Mouse (Mus musculus) hindbrain, embryonic 10.5 days (tissue): Measurements from ENCODE around the gene Tifa. TPM values are rescaled to one million over a fixed set of nuclear protein-coding genes. Genes with fewer than 3 reads are reported as not detected.

ENCODE experiments used
- DNase-seq: peaks from one replicate; pipeline ENCODE4 v3.0.0-alpha.2; 2017; ENCODE audit warnings: low spot score
- H3K27ac ChIP-seq: fragments of 300-500 bp; sonication (generic); 2 replicates; pipeline ENCODE4 v1.5.1; 2016; ENCODE audit warnings: mild to moderate bottlenecking, moderate library complexity
- H3K27me3 ChIP-seq: fragments of 300-500 bp; sonication (generic); 2 replicates; pipeline ENCODE4 v1.6.1; 2016; ENCODE audit warnings: mild to moderate bottlenecking; ENCODE audit not compliant: poor library complexity, insufficient read depth, severe bottlenecking
- H3K36me3 ChIP-seq: fragments of 300-500 bp; sonication (generic); 2 replicates; pipeline ENCODE4 v1.6.1; 2016; ENCODE audit warnings: mild to moderate bottlenecking, moderate library complexity
- H3K4me1 ChIP-seq: fragments of 300-500 bp; sonication (generic); replicated peaks from 2 replicates; pipeline ENCODE4 v1.6.1; 2016; ENCODE audit warnings: mild to moderate bottlenecking
- H3K4me3 ChIP-seq: fragments of 300-500 bp; sonication (generic); 2 replicates; pipeline ENCODE4 v1.5.1; 2016; ENCODE audit warnings: mild to moderate bottlenecking, moderate library complexity
- H3K9me3 ChIP-seq: fragments of 300-500 bp; sonication (generic); 2 replicates; pipeline ENCODE4 v1.6.1; 2016; ENCODE audit warnings: mild to moderate bottlenecking, moderate library complexity
- WGBS: fragments of 180-500 bp; shearing (Covaris S2); methylation state at CpG from one replicate; pipeline ENCODE4 v1.1.7; 2016; 5-methylcytosine and 5-hydroxymethylcytosine counted together
- polyA plus RNA-seq: library from polyadenylated mRNA; unstranded; fragments of >200 nt; fragmentation: Nextera tagmentation; extraction: Ambion mirVana; gene quantifications from 2 replicates; pipeline ENCODE4 v1.2.1, GENCODE M21; 2016

The Tifa gene
- polyA plus RNA-seq, 1 experiment from 2014 or later = 2.0 TPM

DNA sequence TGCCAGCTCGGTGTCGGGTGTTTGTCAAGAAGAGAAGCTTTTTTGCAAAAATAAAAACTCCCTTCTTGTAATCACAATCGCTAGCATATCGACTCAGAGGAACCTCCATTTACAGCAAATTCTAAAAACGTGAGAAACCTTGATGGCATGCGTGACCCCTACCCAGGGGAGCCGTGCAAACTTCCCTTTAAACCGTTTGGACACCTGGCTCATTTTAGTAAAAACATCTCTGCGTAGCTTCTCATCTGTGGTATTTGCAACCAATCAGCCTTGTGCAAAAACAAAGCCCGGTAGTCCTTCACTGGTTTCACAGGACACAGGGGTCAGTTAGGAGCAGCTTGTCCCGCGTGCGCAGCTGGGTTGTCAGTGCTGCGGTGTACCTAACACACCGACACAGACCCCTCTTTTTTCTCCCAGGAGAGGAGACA is 1.5 kb downstream of the Tifa start:
- WGBS = 1% methylated on average over 15 of the region's 15 CpGs
- Histone ChIP-seq H3K27ac (peak overlapping the region; percentile 60; the same call in 1 of the 2 replicates), H3K9me3 (no peaks in the 10 kb centered on the region), H3K4me3 (peak overlapping the region; percentile 70), H3K4me1 (peaks cover 25% of the 10 kb centered on the region), H3K36me3 (no peaks in the 10 kb centered on the region), H3K27me3 (peaks cover 66% of the 10 kb centered on the region)
- DNase-seq = peak; percentile 43

DNA sequence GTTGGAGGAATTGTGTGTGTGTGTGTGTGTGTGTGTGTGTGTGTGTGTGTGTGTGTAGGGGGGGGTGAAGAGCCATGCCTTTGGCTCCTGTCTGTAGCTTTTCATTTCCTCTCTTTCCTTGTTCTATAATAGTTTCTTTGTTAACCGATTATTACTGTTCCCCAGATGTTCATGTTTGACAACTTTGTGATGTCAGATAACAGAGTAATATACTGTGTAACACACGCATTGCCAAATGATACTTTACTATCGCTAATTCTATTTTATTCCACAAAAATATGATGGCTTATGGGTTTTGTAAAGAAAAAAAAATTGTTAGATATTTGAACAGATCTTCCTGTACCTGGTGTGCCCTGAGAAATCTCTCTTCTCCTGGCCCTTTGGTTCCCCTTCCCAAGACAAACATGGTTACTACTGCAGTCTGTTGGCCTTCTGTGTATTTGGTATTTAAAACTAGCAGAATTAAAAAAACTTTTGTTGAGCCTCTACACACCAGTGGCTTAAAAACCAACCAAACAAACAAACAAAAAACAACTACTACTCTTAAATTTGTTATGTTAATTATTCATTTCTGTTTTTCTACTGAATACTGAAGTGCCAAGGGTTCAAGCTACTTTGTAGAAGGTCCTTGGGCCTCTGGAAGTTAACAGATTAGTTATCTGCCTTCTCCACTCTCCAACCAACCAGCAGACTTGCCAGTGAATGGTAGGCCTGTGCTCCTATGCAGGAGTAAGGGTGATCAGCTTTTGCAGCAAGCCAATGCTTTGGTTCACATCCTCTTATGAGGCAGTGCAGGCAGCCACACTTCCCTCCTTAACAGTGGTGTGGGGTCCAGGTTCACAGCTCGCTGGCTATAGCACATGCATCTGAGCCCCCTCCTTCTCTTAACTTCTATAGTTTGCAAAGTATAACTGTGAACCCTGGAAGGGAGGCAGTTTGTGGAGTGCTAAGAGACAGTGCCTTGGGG is 2.3 kb downstream of the Tifa start:
- Histone ChIP-seq H3K27me3 (peaks cover 58% of the 10 kb centered on the region), H3K27ac (no peak overlapping the region)

DNA sequence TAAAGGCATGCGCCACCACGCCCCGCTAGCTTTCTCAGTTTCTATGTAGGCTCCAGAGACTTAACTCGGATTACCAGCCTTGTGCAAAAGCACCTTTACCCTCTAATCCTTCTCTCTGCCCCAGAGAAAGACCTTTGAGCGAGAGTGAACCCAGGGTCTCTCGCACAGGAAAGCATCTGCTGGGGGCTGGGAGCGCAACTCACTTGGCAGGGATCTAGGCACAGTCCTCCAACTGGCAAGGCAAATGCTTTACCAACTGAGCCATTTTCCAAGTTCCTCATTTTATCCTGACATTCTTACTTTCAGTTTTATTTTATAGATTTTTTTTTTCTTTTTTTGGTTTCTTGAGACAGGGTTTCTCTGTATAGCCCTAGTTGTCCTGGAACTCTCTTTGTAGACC is 3.4 kb downstream of the Tifa start:
- 76% methylated on average over 7 of the region's 7 CpGs for WGBS
- Histone ChIP-seq H3K27ac (no peak overlapping the region), H3K9me3 (no peaks in the 10 kb centered on the region), H3K4me3 (no peak overlapping the region), H3K27me3 (peaks cover 47% of the 10 kb centered on the region), H3K36me3 (no peaks in the 10 kb centered on the region), H3K4me1 (peaks cover 25% of the 10 kb centered on the region)
- DNase-seq = no peak

More for the DNA sequence above, 2.3 kb downstream of the Tifa start:
- 65% methylated on average over 4 of the region's 4 CpGs for WGBS
- peak overlapping the region; percentile 70 for H3K4me3 ChIP-seq
- no peaks in the 10 kb centered on the region for H3K36me3 ChIP-seq
- no peaks in the 10 kb centered on the region for H3K9me3 ChIP-seq
- H3K4me1 ChIP-seq = peaks cover 25% of the 10 kb centered on the region
- no peak for DNase-seq

DNA sequence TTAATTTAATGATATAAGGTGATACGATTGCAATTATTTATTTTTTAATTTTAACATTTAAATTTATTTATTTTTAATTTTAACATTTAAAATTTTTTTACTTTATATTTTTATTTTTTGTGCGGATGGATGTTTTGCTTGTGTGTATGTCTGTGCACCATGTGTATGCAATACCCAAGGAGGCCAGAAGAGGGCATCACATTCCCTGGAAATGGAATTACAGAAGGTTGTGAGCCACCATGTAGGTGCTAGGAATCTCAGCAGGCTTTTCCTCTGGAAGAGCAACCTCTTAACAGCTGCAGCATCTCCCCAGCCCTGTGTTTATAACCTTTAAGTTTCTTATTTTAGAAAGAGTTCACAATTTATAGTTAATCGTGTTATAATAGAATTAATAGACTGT is 6.2 kb downstream of the Tifa start:
- no peaks in the 10 kb centered on the region for H3K36me3 ChIP-seq
- 93% methylated on average over 3 of the region's 3 CpGs for WGBS
- no peak for DNase-seq
- no peak overlapping the region for H3K4me3 ChIP-seq
- H3K9me3 ChIP-seq = no peaks in the 10 kb centered on the region
- no peak overlapping the region for H3K27ac ChIP-seq
- peaks cover 19% of the 10 kb centered on the region for H3K27me3 ChIP-seq
- H3K4me1 ChIP-seq = peaks cover 10% of the 10 kb centered on the region

DNA sequence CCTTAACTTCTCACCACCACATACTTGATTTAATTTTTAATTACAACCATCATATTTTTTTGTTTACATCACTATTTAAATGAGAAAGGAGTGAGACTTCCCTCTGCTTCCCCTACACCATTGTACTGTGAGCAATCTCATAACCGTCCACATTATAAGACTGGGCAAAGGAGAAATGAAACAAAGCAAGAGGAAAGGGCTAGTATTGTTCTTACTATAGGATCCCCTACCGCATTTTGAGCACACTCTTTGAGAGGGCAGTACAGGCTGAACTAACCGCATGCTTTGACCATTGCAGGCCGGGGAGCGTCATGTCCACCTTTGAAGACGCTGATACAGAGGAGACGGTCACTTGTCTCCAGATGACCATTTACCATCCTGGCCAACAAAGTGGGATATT is 6.7 kb downstream of the Tifa start:
- H3K4me1 ChIP-seq = peaks cover 5% of the 10 kb centered on the region
- no peak overlapping the region for H3K4me3 ChIP-seq
- H3K27me3 ChIP-seq = peaks cover 14% of the 10 kb centered on the region
- 97% methylated on average over 7 of the region's 7 CpGs for WGBS
- no peak for DNase-seq
- no peaks in the 10 kb centered on the region for H3K36me3 ChIP-seq
- no peaks in the 10 kb centered on the region for H3K9me3 ChIP-seq
- no peak overlapping the region for H3K27ac ChIP-seq

DNA sequence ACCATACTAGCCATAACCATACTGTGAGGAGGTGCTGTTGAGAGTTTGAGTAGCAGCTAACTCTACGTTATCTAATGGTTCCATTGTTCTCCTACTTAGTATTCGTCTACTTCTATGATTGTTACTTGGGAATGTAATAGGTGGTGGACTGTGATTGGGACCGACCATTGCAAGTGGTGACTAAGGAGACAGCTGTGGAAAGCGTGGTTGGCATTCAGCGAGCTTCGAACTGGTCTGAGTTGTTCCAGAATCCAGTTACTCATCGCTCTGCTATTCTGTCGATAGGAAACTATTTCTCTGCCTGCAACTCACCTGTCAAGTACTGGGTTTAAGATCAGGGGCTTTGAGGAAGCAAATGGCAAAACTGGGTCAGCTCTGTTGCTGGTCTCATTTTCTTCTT is 11.6 kb downstream of the Tifa start:
- WGBS = 93% methylated on average over 8 of the region's 8 CpGs
- Histone ChIP-seq H3K36me3 (peaks cover 9% of the 10 kb centered on the region; the same call in 1 of the 2 replicates), H3K4me3 (no peak overlapping the region), H3K4me1 (0 out of 2 replicates have a peak, but pooled peaks cover 3% of the 10 kb centered on the region), H3K9me3 (no peaks in the 10 kb centered on the region), H3K27me3 (no peaks in the 10 kb centered on the region), H3K27ac (no peak overlapping the region)
- DNase-seq = no peak

DNA sequence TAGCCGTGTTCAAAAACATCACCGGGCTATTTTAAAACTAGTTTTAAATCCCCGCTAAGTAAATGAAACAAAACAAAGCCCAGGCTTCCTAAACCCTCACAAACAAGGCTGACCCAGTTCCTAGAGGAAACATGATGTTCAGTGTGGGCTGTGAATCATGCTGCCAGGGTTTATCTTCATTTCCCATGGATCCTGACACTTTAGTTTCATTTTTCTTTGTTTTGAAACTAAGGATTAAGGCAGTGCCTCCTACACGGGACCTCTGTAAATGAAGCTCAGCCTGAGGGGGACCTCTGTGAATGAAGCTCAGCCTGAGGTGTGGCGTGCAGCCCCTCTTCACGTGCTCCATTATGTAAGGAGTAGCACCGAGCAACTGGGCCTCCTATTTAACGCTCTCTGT is 13.2 kb downstream of the Tifa start:
- no peak overlapping the region for H3K27ac ChIP-seq
- WGBS = 65% methylated on average over 8 of the region's 8 CpGs
- DNase-seq = no peak
- no peaks in the 10 kb centered on the region for H3K27me3 ChIP-seq
- H3K4me1 ChIP-seq = 0 out of 2 replicates have a peak, but pooled peaks cover 4% of the 10 kb centered on the region
- H3K4me3 ChIP-seq = no peak overlapping the region
- H3K36me3 ChIP-seq = peaks cover 21% of the 10 kb centered on the region
- no peaks in the 10 kb centered on the region for H3K9me3 ChIP-seq

DNA sequence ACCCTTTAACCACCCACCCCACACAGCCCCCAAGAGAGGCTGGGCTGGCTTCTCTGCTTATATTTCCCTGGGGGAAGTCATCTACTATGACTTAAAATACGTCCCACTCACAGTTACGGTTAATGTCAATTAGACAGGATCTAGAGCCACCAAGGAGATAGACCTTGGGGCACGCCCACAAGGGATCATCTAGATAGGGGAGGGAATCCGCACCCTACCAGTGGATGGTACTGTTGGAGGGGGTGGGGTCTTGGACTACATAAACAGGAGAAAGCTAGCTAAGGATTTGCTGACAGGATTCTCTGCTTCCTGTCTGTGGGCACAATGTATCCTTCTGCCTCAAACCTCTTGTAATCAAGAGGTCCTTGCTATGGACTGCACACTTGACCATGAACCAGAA is 14.8 kb downstream of the Tifa start:
- H3K4me3 ChIP-seq = no peak overlapping the region
- 90% methylated on average over 4 of the region's 4 CpGs for WGBS
- no peak for DNase-seq
- H3K36me3 ChIP-seq = peaks cover 38% of the 10 kb centered on the region
- H3K4me1 ChIP-seq = peaks cover 11% of the 10 kb centered on the region; the same call in 1 of the 2 replicates
- no peaks in the 10 kb centered on the region for H3K27me3 ChIP-seq
- no peak overlapping the region for H3K27ac ChIP-seq
- H3K9me3 ChIP-seq = no peaks in the 10 kb centered on the region

DNA sequence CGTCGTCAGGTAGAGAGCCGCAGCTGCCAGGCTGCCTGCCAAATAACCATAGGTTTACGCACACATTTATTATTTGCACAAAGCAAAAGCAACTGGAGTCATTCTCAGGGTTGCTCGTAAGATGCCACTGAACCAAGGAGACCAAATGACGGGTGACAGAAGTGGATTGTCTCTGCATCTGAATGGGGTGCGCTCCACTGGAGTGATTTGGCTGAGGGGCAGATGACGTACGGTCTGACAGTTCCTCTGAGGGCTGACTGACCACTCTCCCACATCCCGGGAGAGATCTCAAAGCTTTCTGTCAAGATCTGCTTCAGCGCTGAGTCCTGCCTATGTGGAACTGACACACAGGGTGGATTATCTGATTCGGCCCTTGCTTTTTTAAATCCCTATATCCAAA is 15.5 kb downstream of the Tifa start:
- no peak for DNase-seq
- WGBS = 85% methylated on average over 12 of the region's 12 CpGs
- Histone ChIP-seq H3K27me3 (no peaks in the 10 kb centered on the region), H3K27ac (no peak overlapping the region), H3K36me3 (peaks cover 44% of the 10 kb centered on the region), H3K4me1 (peaks cover 8% of the 10 kb centered on the region; the same call in 1 of the 2 replicates), H3K9me3 (no peaks in the 10 kb centered on the region), H3K4me3 (no peak overlapping the region)

DNA sequence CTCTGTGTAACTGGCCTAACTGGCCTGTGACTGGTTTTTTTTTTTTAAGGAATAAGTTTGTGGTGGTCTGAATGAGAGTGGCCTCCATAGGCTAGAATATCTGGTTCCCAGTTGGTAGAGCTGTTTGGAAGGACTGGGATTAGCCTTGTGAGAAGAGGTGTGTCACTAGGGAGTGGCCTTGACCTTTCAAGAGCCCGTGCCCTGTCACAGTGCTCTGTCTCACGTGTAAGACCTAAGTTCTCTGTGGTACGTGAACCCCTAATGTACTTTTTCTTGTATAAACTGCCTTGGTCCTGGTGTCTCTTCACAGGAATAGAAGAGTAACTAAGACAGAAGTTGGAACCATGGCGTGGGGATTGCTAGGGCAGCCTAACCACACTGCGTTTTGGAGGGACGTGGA is 16.4 kb downstream of the Tifa start:
- Histone ChIP-seq H3K36me3 (peaks cover 51% of the 10 kb centered on the region), H3K27me3 (no peaks in the 10 kb centered on the region), H3K4me3 (no peak overlapping the region), H3K9me3 (no peaks in the 10 kb centered on the region), H3K4me1 (peaks cover 8% of the 10 kb centered on the region; the same call in 1 of the 2 replicates), H3K27ac (no peak overlapping the region)
- DNase-seq = no peak
- WGBS = 92% methylated on average over 6 of the region's 6 CpGs

DNA sequence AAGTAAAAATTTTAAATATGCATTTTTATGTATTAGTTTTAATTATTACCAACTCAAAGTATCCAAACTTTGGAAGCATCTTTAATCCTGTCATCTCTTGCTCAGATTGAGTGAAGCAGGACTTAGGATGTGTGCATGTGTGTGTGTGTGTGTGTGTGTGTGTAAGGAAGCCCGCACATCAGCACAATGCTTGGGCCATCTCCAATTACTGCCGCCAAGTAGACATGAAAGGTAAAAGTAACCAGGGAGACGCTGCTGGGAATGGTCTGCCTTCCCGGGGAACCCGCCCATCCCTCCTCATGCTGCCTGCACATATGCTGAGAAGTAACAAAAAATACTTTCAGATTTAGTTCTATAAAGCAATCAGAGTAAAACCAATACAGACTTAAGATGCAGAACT is 18.2 kb downstream of the Tifa start:
- H3K4me1 ChIP-seq = peaks cover 8% of the 10 kb centered on the region; the same call in 1 of the 2 replicates
- DNase-seq = no peak
- no peak overlapping the region for H3K27ac ChIP-seq
- H3K27me3 ChIP-seq = no peaks in the 10 kb centered on the region
- peaks cover 65% of the 10 kb centered on the region for H3K36me3 ChIP-seq
- no peak overlapping the region for H3K4me3 ChIP-seq
- no peaks in the 10 kb centered on the region for H3K9me3 ChIP-seq
- 63% methylated on average over 5 of the region's 5 CpGs for WGBS

DNA sequence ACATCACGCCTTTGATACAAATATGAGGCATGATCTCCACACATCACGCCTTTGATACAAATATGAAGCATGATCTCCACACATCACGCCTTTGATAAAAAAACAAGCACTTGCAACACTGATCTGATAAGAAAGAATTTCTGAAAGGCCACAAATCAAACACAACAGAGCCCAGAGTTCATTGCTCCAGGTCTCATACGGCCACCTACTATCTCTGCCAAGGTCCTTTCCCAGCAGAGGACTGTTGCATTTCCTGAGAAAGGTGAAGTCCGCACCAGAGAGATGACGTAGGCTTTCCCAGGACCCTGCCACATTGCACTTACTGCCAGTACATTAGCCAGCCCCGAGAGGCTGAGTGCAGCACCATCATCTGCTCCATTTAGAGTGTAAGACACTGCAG is 19.5 kb downstream of the Tifa start:
- 95% methylated on average over 7 of the region's 7 CpGs for WGBS
- H3K36me3 ChIP-seq = peaks cover 77% of the 10 kb centered on the region

DNA sequence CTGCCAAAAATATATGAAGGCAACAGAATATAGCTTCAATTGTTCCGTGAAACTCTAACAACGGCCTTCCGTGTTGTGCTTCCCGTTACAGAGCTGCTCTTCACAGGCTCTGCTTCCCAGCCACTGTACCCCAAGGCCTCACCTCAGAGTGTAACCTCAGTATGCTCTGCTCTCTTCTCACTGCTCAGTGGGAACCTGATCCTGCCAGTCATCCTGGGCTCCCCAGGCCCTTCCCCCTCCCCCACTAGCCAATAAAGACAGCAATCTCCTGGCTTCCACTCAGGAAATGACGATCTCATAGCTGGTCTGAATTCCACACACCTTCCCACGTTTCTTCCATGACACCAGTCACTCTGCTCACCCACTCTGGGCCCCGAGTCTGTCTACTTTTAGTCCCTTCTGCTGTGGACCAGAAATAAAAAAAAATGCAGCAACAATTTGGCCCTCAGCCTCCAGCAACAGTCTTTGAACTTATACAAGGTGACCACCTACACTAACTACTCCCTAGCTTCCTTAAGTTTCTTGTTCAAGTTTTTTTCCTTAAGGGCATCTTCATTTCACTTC is 27.6 kb downstream of the Tifa start:
- WGBS = 76% methylated on average over 7 of the region's 7 CpGs
- H3K27me3 ChIP-seq = no peaks in the 10 kb centered on the region
- peaks cover 72% of the 10 kb centered on the region for H3K36me3 ChIP-seq
- no peaks in the 10 kb centered on the region for H3K9me3 ChIP-seq
- no peak for DNase-seq
- 0 out of 2 replicates have a peak, but pooled peaks cover 4% of the 10 kb centered on the region for H3K4me1 ChIP-seq
- no peak overlapping the region for H3K4me3 ChIP-seq
- no peak overlapping the region for H3K27ac ChIP-seq

More for the DNA sequence above, 19.5 kb downstream of the Tifa start:
- H3K27ac ChIP-seq = no peak overlapping the region
- no peaks in the 10 kb centered on the region for H3K27me3 ChIP-seq
- no peak for DNase-seq
- H3K4me3 ChIP-seq = no peak overlapping the region
- H3K9me3 ChIP-seq = no peaks in the 10 kb centered on the region
- peaks cover 8% of the 10 kb centered on the region; the same call in 1 of the 2 replicates for H3K4me1 ChIP-seq
